Mouse (Mus musculus): ENCODE results near the gene Cacna1c. TPM values are rescaled to one million over a fixed set of nuclear protein-coding genes. Genes with fewer than 3 reads are reported as not detected.
"Not testable (repeated sequence)": the region's sequence is repeated elsewhere in the genome, so short reads cannot be mapped to it uniquely, and the experiment has no call there.

Gene Cacna1c
- total RNA-seq, 2 experiments from 2014 or later: 72.7 to 76.0 TPM

- DNase-seq (ENCODE audit: low spot score in 2 of 2): no peak
Measured at GRCm38 (mm10) chr6:119213375-119213774, 17.2 kb upstream of the Cacna1c start.

- not testable (repeated sequence) for DNase-seq (ENCODE audit: low spot score in 2 of 2)
Measured at GRCm38 (mm10) chr6:119206006-119206405, 9.8 kb upstream of the Cacna1c start.

- no peak for DNase-seq (ENCODE audit: low spot score in 2 of 2)
Measured at GRCm38 (mm10) chr6:119204915-119205314, 8.7 kb upstream of the Cacna1c start.

- DNase-seq (ENCODE audit: low spot score in 2 of 2): no peak
Measured at GRCm38 (mm10) chr6:119204286-119204685, 8.1 kb upstream of the Cacna1c start.

- DNase-seq (ENCODE audit: low spot score in 2 of 2): no peak
Measured at GRCm38 (mm10) chr6:119201575-119201974, 5.4 kb upstream of the Cacna1c start.

- DNase-seq (ENCODE audit: low spot score in 2 of 2): no peak
Measured at GRCm38 (mm10) chr6:119200362-119200761, 4.1 kb upstream of the Cacna1c start.

GRCm38 (mm10) chr6:119199274-119199879 lies 3.2 kb upstream of the Cacna1c start:
- no peak for DNase-seq (ENCODE audit: low spot score in 2 of 2)

- DNase-seq (ENCODE audit: low spot score in 2 of 2): peak; percentile 40 to 59
Measured at GRCm38 (mm10) chr6:119198534-119199273, 2.5 kb upstream of the Cacna1c start.

GRCm38 (mm10) chr6:119194601-119195000 lies 1.6 kb downstream of the Cacna1c start:
- DNase-seq (ENCODE audit: low spot score in 2 of 2): no peak

- no peak for DNase-seq (ENCODE audit: low spot score in 2 of 2)
Measured at GRCm38 (mm10) chr6:119194161-119194560, 2.1 kb downstream of the Cacna1c start.

GRCm38 (mm10) chr6:119193571-119194154 lies 2.6 kb downstream of the Cacna1c start:
- no peak for DNase-seq (ENCODE audit: low spot score in 2 of 2)

- DNase-seq (ENCODE audit: low spot score in 2 of 2): no peak
Measured at GRCm38 (mm10) chr6:119191478-119191877, 4.7 kb downstream of the Cacna1c start.

GRCm38 (mm10) chr6:119187631-119188030 lies 8.6 kb downstream of the Cacna1c start:
- DNase-seq (ENCODE audit: low spot score in 2 of 2): no peak

- no peak for DNase-seq (ENCODE audit: low spot score in 2 of 2)
Measured at GRCm38 (mm10) chr6:119186658-119187057, 9.6 kb downstream of the Cacna1c start.

GRCm38 (mm10) chr6:119183781-119184180 lies 12.4 kb downstream of the Cacna1c start:
- no peak for DNase-seq (ENCODE audit: low spot score in 2 of 2)

GRCm38 (mm10) chr6:119182211-119182610 lies 14.0 kb downstream of the Cacna1c start:
- DNase-seq (ENCODE audit: low spot score in 2 of 2): no peak

GRCm38 (mm10) chr6:119180188-119180587 lies 16.0 kb downstream of the Cacna1c start:
- DNase-seq (ENCODE audit: low spot score in 2 of 2): no peak

- no peak for DNase-seq (ENCODE audit: low spot score in 2 of 2)
Measured at GRCm38 (mm10) chr6:119177101-119177500, 19.1 kb downstream of the Cacna1c start.

- no peak for DNase-seq (ENCODE audit: low spot score in 2 of 2)
Measured at GRCm38 (mm10) chr6:119176103-119176502, 20.1 kb downstream of the Cacna1c start.

GRCm38 (mm10) chr6:119175078-119175853 lies 21.0 kb downstream of the Cacna1c start, which contains the start of gene Dcp1b:
TSS of gene Dcp1b (plus strand) at chr6:119175253.
- DNase-seq (ENCODE audit: low spot score in 2 of 2): peak; percentile 84 to 90

GRCm38 (mm10) chr6:119174307-119175074 lies 21.7 kb downstream of the Cacna1c start:
- DNase-seq (ENCODE audit: low spot score in 2 of 2): no peak
